Mouse (Mus musculus): ENCODE data around the gene Plppr5. TPM values are rescaled to one million over a fixed set of nuclear protein-coding genes. Genes with fewer than 3 reads are reported as not detected.

Plppr5 gene
- not detected for polyA plus RNA-seq (2017; shearing (Covaris generic))

DNA sequence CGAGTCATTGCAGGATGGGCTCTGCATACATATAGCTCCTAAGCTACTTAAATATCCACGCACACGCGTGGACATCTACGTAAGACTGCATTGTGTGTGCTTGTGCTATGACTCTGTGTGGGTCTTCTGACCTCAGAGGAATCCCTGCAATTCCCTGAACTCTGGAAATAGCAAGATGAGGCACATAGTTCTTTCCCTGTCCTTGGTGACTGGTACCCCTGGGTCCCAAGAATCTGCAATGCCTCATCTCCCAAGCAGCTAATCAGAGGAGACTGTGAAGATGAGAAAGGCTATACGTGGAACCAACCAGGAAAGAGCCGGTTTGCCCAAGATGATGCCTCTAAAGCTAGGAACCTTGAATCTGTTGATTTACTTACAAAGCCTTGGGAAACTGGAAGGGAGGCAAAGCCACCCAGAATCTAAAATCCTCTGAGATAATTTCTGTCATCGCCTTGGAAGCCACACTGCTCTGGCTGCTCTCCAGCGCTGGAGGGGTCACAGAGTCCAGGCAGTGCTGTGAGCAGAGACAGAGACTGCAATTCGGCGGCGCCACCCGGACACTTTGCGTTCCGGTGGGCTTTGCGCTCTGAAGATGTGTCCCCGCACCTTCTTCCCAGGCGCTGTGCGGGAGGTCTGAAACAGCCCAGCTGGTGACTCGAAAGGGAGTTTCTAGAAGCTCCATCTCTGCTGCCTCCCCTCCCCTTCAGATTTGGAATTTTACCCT, at the start of gene Plppr5:
Gene Plppr5, plus strand, starts transcription at position 308 of the 724 bp plus-strand sequence.
- no peak for ATAC-seq

DNA sequence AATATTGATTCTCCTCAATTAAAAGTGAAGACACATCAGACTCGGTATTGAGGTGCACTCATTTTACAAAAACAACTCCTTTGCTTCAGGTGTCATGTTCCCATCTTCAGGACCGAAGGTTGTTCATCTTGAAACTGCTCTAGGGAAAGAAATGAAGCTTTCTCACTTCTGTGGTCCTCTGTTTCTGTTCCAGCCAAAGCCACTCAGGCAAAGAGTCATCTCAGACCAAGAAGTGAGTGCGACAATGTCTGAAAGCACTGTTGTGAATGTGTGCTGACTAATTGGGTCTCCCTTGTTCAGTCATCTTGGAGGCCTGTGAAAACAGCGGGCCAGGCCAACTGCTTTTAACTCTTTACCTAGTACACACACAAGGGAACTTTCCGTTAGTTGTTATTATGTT, 24.7 kb upstream of the Plppr5 start:
- no peak for ATAC-seq

DNA sequence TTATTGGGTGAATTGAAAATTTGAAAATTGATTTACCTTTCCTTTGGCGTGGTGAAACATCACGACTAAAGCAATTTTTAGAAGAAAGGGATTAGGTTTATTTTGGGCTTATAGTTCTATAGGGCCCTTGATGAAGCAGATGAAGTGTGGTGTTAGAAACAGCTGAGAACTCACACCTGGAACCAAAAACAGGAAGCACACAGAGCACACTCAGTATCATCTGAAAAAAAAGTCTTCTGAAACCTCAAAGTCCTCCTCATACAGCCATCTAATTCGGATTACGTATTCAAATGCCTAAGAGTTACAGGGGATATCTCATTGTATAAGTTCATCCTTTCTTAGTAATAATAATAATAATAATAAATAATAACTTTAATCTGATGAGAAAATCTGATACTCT, 24.1 kb upstream of the Plppr5 start:
- ATAC-seq = no peak

DNA sequence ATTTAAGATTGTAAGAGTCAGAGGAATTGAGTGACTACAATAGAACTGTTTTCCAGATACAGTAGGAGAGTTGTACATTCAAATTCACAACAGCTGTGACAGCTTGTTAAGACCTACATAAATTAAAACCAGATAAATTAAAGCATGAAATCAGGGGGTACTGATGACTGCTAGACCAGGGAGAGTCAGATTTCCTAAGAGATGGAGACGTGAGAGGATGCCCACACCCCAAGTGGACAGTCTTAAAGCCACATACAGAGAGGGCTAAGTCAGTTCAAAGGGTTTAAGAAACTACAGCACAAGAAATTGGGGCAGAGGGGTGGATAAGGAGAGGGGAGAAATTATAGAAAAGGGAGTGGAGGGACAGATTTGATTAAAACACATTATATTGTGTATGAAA, 17.7 kb upstream of the Plppr5 start:
- ATAC-seq = no peak

DNA sequence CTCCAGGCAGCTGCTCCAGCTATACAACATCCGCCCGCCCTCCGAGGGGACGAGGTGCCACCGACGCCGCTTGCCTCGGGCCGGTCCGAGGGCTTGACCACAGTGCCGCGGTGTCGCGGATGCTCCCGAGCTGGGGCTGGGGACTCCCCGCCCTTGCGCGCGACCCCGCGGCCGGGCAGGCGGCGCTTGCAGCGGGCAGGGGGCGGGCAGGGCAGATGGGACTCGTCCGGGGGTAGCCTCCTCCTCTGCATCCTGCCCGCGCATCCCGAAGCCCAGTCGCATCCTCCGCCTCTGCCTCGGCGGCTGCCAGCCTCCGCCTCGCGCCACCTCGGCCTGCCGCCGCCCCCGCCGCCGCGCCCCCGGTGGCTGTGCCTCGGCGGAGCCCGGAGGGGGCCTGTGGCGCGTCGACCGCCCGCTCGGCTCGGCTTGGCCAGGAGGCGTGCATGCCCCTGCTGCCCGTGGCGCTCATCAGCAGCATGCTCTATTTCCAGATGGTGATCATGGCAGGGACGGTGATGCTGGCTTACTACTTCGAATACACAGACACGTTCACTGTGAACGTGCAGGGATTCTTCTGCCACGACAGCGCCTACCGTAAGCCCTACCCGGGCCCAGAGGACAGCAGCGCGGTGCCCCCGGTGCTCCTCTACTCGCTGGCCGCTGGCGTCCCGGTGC, 754 bp downstream of the Plppr5 start:
- ATAC-seq = no peak

DNA sequence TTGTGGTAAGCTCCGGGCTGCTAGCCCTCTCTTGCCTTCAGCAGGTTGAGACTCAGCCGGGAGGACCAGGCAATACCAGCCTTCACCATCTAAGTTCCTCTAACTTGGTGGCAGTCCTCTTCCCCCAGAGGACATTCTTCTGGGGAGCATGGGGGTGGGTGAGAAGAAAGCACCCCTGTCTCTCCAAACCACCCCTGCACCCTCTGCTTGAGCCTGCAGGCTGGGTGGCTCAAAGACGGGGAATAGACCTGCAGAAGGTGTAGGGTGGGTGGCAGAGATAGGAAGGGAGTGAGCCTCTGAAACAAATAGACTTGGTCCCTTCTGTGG, 1.3 kb downstream of the Plppr5 start:
- no peak for ATAC-seq

DNA sequence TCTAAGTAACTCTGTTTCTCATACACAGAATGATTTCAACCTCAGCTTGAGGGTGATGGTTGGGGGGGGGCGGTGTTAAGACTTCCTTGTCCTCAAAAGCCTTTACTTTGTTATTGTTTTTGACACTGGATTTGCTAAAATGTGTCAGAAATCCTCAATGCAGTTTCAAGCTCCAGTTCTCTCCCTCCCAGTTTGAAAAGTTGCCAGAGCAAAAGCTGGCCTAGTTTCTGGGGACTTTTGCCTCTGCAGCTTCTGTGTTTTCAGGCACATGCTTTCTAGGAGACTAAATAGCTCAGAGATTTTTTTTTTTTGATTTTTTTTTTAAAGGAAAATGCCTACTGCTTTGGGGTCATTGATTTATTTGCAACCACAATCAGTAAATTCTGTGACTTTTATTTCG, 2.7 kb downstream of the Plppr5 start:
- ATAC-seq = no peak

DNA sequence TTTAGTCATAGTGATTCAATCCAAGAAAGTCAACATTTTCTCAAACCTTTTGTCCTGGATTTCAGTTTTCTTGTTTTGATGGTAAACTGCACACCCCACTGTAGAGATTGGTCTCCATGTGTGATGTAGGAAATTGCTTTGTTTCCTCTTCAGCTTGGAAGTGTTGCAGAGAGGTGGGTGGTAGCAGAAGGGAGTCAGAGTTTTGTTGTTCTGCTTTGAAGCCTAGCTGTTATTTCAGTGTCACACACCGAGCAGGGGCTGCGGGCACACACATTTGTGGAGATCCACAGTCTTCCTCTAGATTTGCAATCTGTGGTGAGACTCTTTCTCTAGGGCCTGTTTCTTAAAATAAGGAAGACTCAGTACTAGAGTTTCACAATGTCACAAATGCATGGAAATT, 8.0 kb downstream of the Plppr5 start:
- ATAC-seq = no peak

DNA sequence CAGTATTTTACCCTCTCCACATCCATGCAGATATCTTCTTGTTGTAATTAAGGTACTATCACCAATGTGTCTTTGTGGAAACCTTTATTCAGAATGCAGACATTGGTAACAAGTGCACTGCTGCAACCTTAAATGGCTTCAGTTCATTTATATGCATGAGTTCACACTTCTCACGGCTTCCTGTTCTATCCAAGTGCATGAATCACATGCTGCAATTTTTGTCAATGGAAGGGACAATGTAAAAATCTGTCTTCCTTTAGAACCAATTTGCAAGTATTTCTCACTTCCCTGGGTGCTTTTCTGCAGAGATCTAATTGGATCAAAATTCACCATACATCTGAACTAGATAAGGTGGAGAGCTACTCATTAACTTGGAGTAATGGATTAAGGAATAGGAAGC, 27.8 kb downstream of the Plppr5 start:
- no peak for ATAC-seq

DNA sequence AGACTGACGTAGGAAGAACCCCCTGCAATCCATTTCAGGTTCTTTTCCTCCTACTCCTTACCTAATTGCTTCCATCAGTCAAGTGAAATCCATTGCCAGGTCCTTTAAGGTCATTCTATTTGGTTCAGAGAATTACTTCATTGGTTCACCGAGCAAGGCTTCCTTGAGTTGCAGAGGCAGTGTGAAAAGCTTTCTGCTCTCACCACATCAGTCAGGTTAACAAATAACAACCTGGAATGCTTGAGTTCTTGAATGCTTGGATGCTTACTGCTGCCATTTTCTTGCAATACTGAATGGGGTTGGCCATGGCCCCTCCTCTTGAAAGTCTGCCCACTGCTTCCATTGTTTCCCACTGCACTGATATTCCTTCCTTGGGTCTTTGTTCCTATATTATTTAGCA, 28.8 kb downstream of the Plppr5 start:
- no peak for ATAC-seq

DNA sequence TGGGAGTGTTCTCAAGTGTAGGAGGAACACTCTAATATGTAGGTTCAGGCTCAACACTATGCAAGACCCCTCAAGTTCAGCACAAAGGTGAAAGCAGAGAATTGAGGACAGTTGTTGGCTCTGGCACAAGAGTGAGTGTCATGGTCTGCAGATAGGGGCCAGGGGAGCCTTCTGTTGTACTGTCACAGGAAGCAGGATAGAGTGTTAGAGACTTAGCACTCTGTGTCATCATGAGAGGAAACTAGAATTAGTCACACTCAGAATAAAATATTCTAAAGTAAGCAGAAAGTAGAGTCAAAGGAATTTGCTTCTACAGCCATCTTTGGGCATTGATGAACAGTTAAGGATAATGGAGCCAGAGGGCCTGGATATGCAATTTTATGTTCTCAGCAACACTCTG, 31.7 kb downstream of the Plppr5 start:
- ATAC-seq = no peak

DNA sequence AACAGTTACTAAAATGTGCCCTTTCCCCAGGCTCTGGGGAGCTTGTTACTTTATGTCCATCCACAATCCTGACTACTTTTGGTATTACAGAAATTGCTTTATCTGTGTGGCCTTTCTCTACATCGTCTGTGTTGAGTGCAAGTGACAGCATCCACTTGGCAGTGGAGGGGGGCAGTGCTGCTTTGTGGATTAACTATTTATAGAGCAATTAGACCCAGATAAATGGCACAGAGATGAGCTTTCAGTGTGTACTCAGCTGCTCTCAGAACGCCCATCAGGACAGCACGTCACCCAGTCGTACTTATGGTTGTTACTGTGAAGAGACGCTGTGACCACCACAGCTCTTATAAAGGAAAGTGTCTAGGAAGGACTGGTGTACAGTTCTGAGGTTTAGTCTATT, 36.8 kb downstream of the Plppr5 start:
- ATAC-seq = no peak

DNA sequence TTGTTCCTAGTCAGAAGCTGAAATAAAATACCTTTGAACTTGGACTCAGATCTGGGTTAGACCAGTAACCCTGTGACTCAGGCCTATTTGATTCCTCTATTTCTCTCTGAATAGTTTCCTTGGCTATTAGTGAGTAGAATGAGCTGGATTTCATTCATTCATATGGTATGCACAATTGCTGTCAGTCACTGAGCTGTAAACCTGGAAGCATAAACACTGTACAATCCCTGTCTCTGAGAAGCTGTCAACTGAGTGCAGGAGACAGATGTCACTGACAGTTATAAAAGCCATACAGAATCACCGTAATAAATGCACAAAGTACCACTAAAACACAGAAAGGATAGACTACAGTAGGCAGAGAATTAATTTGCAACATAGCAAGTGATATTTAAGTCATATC, 40.2 kb downstream of the Plppr5 start:
- ATAC-seq = no peak

DNA sequence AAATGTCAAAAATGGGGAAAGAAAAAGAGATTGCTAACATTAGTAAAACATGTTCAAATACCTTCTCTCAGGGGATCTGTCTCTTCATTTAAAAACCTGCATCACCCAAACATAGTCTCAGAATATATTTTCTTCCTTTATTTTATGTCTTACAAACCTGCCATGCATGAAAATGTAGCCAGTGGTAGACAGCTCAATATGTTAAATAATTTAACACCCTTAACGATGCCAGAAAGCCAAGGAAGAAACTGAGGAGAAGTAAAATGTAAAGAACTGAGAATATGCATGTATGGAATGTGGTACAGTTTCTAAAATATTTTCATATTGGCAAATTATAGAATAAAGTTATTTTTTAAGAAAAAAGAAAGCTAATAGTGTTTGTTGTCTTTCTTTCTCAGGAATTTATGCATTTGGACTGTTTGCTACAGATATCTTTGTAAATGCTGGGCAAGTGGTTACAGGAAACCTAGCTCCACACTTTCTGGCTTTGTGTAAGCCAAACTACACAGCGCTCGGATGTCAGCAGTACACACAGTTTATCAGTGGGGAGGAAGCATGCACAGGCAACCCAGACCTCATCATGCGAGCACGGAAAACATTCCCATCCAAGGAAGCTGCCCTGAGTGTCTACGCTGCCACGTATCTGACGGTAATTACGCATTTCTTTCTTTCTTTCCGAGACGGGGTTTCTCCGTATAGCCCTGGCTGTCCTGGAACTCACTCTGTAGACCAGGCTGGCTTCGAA, 50.8 kb downstream of the Plppr5 start:
- no peak for ATAC-seq

DNA sequence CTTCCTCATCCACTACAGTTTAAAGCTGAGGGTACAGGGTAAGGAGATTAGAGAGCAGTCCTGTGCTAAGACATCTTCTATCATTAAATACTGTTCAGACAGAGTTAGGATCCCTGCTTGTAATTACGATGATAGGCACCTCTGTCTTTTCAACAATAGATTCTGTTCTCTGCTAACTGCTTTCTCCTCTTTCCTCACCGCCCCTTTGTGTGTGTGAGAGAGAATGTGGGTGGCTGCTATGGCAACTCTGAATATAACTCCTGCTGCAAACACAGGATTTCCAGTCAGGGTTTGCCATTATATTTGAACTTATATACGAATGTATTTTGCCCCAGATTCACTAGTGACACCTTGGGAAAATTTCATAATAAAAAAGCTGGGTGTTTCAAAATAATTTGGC, 54.2 kb downstream of the Plppr5 start:
- ATAC-seq = no peak

DNA sequence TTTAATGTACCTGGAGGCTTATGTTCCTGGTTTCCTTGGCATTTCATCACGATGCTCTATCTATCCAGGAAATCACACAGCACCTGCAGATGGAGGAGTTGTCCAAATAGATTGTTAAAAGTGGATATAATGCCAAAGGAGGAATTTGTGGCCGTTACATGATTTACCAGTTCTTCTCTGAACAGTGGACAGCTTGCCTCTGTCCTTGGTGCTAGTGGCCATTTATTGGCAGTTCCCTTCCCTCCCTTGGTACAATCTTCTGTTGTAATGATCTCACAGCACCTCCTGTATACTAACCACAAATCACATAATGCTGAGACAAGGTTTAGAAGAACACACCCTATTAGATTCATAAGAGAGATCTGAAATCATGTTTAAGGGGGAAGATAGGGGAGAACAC, 55.7 kb downstream of the Plppr5 start:
- ATAC-seq = no peak

DNA sequence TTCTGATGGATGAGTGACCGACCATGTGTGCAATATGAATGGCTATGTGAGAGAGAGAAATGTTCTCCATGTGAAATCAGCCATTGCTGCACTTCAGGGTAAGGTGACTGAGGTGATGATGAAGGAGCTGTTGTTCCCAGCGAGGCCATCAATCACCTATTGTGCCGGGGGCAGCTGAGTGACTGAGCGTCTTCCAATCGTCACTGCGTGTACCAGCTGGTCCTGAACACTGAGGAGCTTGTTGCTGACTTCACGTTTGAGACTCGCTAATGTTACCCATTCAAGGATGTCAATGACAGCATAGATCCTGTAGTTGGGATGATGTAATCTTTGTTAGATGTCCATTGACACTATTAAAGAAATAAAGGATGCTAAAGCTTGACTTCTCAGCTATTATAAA, 74.0 kb downstream of the Plppr5 start:
- no peak for ATAC-seq

DNA sequence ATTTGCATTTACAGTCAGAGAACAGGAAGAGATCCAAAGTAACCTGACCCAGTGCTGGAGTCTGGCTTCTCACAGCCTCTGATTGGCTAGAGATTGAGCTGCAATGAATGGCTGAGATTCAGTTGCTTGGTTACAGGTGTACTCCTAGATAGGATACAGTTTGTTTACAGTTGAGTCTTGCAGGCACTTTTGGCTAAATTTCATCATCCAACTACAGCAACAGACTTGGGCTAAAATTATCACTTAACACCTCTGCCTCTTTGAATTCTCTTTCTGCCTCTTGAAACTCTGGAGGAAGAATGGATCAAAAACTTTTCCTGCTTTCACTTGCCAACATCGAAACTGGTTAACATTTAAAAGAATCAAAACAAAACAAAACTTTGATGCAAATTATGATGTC, 89.7 kb downstream of the Plppr5 start:
- no peak for ATAC-seq

DNA sequence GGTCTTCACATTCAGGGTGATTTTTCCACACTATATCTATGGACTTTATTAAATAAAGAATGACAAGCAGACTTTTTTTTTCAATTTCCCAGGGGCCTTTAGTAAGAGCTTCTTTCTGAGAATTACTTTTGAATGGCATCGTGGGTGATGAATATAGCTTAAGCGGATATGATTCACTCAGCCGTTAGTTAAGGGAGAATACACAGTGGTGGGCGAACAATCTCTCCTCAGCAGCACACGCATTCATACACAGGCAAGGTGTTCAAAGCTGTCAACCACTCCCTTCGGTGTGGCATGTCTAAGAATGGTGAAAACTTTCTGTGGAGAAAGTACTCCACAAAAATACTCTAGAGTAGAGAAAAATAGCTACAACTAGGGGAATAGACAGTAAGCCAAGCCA, 104.6 kb downstream of the Plppr5 start:
- no peak for ATAC-seq

DNA sequence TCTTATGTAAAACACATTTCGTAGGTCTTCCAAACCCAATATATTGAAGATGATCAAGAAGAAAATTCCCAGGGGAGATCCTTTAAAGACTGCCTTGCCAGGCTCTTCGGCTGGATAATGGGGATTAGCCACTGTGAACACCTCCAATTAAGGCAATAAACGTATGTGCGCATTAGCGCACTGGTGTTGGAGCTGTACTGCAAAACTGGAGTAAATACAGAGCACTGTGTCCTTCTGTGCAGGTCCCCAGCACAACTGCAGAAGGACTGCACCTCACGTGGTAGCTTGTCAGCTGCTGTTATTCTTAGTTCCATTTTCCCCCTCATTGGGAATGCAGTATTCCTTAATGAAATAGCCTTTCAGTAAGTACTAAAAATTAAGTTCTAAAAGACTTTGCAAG, 110.0 kb downstream of the Plppr5 start:
- no peak for ATAC-seq

DNA sequence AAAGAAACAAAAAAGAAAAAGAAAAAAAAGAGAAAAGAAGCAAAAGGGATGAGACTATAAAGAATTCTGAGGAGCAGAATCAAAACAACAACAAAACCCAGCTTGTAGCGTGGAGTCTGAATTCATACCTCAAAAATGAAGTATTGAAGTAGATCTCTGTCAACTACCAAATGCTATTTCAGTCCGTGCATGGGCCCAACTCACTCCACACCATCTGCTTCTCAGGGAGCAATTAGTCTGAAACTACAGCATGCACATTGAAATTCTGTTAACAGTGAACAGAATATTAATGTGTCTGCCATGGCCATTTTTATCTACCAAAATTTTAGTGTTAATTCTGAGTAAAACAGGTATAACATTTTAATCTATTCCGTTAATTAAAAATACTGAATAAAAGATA, 111.4 kb downstream of the Plppr5 start:
- ATAC-seq = no peak

DNA sequence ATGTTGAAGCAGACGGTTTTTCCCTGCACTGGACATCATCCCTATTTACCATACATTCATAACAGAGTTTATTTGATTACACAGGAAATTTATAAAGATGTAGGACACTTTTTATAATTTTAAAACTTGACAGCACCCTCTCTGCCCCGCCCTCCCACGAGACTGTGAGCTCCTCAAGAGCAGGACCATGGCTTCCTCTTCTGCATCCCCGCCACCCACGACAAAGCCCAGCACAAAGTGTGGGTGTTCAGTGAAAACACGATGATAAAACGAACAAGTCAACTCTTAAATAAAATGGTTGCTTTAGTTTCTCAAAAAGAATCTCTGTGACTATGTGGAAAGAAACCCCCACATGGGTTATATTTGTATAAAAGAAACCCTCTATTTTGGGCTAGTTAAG, 112.0 kb downstream of the Plppr5 start:
- ATAC-seq = no peak

DNA sequence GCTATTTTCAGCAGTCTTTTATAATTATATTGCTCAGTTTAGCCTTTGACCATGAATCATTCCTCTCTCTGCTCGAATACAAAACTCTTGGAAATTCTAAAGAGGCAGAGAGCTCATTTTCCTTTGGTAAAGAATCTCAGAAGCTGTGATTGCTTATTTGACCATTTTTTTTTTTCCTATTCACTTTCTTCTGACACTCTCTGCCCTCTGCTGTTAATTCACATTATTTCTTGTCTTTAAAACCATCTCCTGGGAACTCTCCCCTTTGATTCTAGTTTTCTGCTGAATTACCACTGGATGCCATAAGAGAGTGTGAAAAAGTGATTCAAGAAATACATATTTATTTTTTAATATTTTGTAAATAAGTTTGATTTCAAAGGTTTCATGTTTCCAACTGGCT, 120.1 kb downstream of the Plppr5 start:
- no peak for ATAC-seq

DNA sequence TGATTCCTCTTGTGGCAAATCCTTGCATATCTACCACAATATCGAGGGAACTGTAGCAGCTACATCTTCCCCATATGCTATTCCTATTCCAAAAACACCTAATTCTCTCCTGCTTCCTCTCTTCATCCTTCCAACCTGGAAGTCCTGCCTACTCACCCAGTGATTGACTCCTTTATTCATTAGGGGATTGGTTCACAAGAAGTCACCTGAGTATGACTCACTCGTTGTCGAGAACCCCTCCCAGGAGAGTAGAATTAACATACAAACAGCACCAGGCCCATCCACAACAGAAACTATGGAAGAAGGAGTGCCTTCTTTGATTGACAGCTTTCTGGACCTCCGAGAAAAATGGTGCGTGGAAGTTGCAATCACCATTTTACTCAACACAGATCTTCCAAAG, 121.7 kb downstream of the Plppr5 start:
- no peak for ATAC-seq

All from inflammation-experienced regulatory T-cells, adult 6 months (primary cell).